Mouse (Mus musculus): ENCODE results near the gene Scn3b. TPM values are rescaled to one million over a fixed set of nuclear protein-coding genes. Genes with fewer than 3 reads are reported as not detected.
A peak's percentile ranks its signal among the peaks of the same experiment; 100 is the strongest.

The Scn3b gene
- polyA plus RNA-seq, 1 experiment from 2014 or later, result 2.2 TPM

DNA sequence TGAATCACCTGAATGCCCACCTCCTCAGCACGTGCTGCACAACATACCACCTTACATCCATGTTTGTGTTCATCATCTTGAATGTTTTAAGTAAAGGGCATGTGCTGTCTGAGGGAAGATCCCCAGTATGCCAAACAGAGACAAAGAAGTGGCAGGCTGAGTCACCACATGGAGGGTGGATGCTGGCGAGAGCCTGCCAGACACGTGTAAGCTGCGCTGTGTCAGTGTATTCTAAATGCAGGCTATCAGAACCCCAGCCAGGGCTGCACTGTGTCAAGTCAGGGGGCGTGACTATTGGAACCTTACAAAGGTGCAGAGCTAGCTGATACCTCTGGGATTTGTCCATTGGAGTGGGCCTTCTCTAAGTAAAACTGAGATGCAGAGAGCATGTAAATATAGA lies 32.5 kb downstream of the Scn3b start:
- Histone ChIP-seq H3K36me3 (replicated peaks) (peaks cover 43% of the 10 kb centered on the region), H3K27me3 (ENCODE audit: poor library complexity, severe bottlenecking) (no peaks in the 10 kb centered on the region), H3K9me3 (no peaks in the 10 kb centered on the region), H3K4me1 (no peaks in the 10 kb centered on the region), H3K4me3 (no peak overlapping the region), H3K27ac (no peak overlapping the region)
- 93% methylated on average over 5 of the region's 5 CpGs for WGBS
- no peak for DNase-seq (ENCODE audit: extremely low spot score, low spot score)

DNA sequence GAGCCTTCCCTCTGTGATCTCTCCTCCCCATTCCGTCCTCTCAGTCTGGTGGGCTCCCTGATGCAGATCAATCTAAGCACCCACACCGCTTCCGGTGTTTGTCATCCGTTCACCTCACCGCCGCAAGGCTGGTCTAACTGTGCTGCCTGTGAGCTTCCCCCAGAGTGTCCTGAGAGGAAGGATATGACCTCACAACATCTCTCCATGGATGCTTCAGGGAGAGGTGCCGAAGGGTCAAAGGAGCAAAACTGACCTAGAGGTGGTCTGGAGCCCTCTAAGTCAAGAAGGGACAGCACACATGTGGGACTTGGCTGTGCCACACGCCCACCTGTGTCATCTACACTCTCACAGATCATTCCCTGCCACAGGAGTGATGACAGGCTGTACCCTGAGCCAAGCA lies 33.4 kb downstream of the Scn3b start:
- Histone ChIP-seq H3K4me1 (no peaks in the 10 kb centered on the region), H3K27ac (no peak overlapping the region), H3K27me3 (ENCODE audit: poor library complexity, severe bottlenecking) (no peaks in the 10 kb centered on the region), H3K4me3 (no peak overlapping the region), H3K9me3 (no peaks in the 10 kb centered on the region), H3K36me3 (replicated peaks) (peaks cover 50% of the 10 kb centered on the region)
- DNase-seq (ENCODE audit: extremely low spot score, low spot score), result no peak
- 91% methylated on average over 8 of the region's 8 CpGs for WGBS

DNA sequence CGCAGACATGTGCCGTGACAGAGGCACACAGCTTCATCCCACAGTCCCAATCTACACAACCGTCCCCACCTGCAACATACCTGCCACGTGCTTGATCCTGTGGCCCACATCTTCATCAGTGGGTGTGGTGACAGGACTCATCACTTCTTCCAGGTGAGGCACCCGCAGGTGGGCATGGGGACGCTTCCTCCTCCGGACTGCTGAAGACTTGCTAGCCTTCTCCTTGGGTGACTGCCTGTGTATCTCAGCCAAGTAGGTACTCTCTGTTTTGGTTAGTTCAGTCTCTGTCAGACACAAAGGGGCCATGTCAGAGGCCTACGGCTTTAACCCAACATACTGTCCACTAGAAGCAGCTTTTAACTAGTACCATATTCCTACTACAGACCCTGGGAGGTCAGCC lies 35.2 kb downstream of the Scn3b start:
- no peak for DNase-seq (ENCODE audit: extremely low spot score, low spot score)
- H3K36me3 ChIP-seq (replicated peaks), result peaks cover 49% of the 10 kb centered on the region
- WGBS, result 94% methylated on average over 8 of the region's 8 CpGs
- H3K27ac ChIP-seq, result no peak overlapping the region
- H3K27me3 ChIP-seq (ENCODE audit: poor library complexity, severe bottlenecking), result no peaks in the 10 kb centered on the region
- H3K9me3 ChIP-seq, result no peaks in the 10 kb centered on the region
- no peaks in the 10 kb centered on the region for H3K4me1 ChIP-seq
- H3K4me3 ChIP-seq, result no peak overlapping the region

DNA sequence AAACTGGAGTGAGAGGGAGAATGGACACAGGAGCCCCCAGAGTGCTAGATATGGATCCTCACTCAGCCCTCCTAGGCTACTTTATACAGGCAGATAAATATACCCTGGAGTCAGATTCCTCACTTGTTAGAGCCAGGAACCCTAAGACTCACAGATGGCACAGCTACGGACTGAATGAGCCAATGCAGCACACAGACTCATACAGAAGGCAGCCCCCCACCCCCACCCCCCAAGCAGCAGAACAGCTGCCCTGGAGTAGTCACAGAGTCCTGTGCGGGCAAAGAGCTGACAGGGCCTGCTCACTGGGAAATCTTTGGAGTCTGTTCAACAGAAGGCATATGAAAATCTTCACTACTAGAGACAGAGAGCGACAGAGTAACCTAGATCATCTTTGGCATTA lies 38.3 kb downstream of the Scn3b start:
- H3K27ac ChIP-seq, result no peak overlapping the region
- DNase-seq (ENCODE audit: extremely low spot score, low spot score), result no peak
- peaks cover 47% of the 10 kb centered on the region for H3K36me3 ChIP-seq (replicated peaks)
- H3K4me3 ChIP-seq, result no peak overlapping the region
- H3K27me3 ChIP-seq (ENCODE audit: poor library complexity, severe bottlenecking), result no peaks in the 10 kb centered on the region
- H3K4me1 ChIP-seq, result no peaks in the 10 kb centered on the region
- H3K9me3 ChIP-seq, result no peaks in the 10 kb centered on the region
- 84% methylated on average over 3 of the region's 3 CpGs for WGBS

DNA sequence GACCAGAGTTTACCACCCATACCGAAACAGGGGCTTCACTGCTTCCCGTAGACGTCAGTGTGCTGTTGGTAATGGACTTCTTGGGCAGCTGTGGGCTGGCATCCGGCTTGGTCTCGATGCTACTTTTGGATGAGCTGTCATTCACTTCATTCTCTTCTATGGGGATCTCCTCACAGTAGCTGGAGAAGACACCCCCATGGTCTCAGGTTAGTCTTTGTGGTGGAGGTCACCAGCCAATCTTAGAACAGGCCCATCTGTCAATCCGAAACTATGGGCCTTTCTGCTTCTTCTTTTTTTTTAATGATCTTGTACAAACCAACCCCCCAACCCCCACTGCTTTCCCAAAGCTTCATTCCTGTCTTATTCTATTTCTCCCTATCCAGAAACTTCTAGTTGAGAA lies 40.9 kb downstream of the Scn3b start:
- no peak for DNase-seq (ENCODE audit: extremely low spot score, low spot score)
- 93% methylated on average over 6 of the region's 6 CpGs for WGBS
- no peaks in the 10 kb centered on the region for H3K27me3 ChIP-seq (ENCODE audit: poor library complexity, severe bottlenecking)

DNA sequence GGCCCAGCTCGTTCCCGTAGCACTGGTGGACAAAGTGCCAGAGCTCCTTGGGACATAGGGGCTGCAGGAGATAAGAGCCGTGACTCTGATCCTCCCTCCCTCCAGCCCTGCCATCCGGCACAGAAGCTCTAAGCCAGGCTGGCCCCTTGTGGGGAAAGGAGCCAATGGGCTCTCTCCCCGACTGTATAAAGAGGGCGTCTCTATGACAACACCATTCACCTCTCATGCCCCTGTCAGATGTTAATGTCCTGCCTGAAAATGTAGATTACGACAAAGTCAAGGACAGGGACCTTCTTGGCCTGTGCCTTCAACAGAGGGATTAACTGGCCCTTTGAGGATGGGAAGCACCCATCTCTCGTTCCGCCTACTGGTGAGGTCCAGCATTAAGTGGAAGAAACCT lies 42.8 kb downstream of the Scn3b start:
- H3K27ac ChIP-seq, result no peak overlapping the region
- DNase-seq (ENCODE audit: extremely low spot score, low spot score), result no peak
- peaks cover 23% of the 10 kb centered on the region for H3K36me3 ChIP-seq (replicated peaks)
- no peaks in the 10 kb centered on the region for H3K9me3 ChIP-seq
- no peaks in the 10 kb centered on the region for H3K4me1 ChIP-seq
- WGBS, result 76% methylated on average over 9 of the region's 9 CpGs
- H3K27me3 ChIP-seq (ENCODE audit: poor library complexity, severe bottlenecking), result no peaks in the 10 kb centered on the region
- H3K4me3 ChIP-seq, result no peak overlapping the region

More for the DNA sequence above, 40.9 kb downstream of the Scn3b start:
- Histone ChIP-seq H3K4me3 (no peak overlapping the region), H3K4me1 (no peaks in the 10 kb centered on the region), H3K36me3 (replicated peaks) (peaks cover 39% of the 10 kb centered on the region), H3K9me3 (no peaks in the 10 kb centered on the region), H3K27ac (no peak overlapping the region)

DNA sequence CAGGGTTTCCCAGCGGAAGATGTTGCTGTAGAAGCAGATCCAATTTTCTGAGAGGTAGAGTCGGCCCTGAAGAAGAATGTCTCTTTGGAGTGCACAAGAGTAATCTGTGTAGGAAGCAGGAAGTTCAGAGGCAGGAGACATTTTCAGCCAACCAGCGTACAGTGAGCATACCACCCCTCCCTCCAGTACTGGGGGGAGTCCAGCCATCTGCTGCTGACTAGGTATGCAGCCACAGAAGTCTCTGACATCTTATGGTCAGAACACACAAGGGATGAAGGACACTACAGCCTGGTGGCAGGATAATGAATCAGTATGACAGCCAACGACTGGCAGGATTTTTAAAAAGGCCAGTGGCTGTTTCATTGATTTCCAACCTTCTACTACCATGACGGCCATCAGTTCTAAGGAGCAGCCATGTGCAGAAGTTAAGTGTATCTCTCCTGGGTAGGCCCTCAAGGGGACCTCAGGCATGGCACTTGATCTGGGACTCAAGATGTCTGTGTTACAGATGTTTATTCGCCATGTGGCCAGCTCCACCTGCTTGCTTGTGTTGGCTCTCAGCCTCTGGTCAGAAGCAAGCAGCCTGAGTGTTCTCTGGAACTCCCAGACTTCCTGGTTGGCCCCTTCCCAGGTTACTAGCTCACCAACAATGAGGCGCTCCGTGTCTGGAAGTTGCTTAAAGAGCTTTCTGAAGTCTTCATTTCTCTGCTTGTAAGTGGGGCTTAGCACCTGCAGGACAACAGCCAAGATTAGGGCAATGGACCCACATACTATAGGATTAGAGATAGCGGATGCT lies 48.0 kb downstream of the Scn3b start:
- WGBS, result 89% methylated on average over 9 of the region's 9 CpGs
- Histone ChIP-seq H3K4me3 (no peak overlapping the region), H3K36me3 (replicated peaks) (peaks cover 3% of the 10 kb centered on the region; the same call in 1 of the 2 replicates)

DNA sequence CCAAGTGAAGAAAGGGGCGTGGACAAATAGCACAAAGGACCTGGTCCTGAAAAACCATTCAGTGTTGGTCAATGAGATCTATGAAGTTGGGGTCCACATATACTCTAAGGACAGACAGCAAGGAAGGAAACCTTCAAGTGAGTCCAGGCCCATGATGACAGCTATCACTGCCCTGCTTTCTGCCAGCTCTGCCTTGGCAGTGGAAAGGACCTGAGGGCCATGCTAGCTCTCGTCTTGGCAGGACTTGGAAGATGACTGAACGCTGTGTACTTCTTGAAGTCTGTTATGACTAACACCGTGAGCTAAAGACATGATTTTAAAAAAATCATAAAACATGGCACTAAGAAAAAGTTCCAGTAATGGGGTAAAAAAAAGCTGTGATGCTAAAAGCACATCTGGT lies 48.7 kb downstream of the Scn3b start:
- Histone ChIP-seq H3K27ac (no peak overlapping the region), H3K4me1 (peaks cover 17% of the 10 kb centered on the region), H3K4me3 (no peak overlapping the region), H3K27me3 (ENCODE audit: poor library complexity, severe bottlenecking) (no peaks in the 10 kb centered on the region), H3K9me3 (no peaks in the 10 kb centered on the region), H3K36me3 (replicated peaks) (peaks cover 3% of the 10 kb centered on the region; the same call in 1 of the 2 replicates)
- DNase-seq (ENCODE audit: extremely low spot score, low spot score), result no peak
- WGBS, result 93% methylated on average over 4 of the region's 4 CpGs

More for the DNA sequence above, 48.0 kb downstream of the Scn3b start:
- no peak overlapping the region for H3K27ac ChIP-seq
- H3K4me1 ChIP-seq, result peaks cover 17% of the 10 kb centered on the region
- no peak for DNase-seq (ENCODE audit: extremely low spot score, low spot score)
- H3K27me3 ChIP-seq (ENCODE audit: poor library complexity, severe bottlenecking), result no peaks in the 10 kb centered on the region
- no peaks in the 10 kb centered on the region for H3K9me3 ChIP-seq

DNA sequence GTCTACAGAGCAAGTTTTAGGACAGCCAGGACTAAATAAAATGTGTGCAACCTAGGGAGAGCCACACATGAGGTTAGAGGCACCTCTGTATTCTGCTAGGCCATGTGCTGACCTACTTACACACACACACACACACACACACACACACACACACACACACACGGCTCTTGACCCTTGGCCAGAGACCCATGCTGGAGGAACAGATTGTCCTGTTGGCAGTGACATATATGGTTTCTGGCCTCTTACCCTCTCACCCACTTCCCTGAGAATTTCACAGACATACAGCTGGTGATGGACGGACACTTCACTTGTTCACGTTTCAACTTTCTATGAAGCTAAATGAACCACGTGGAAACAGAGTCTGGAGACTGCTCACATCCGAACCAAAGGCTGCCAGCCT lies 49.8 kb downstream of the Scn3b start:
- peaks cover 3% of the 10 kb centered on the region; the same call in 1 of the 2 replicates for H3K36me3 ChIP-seq (replicated peaks)
- no peak overlapping the region for H3K27ac ChIP-seq
- H3K4me3 ChIP-seq, result no peak overlapping the region
- H3K4me1 ChIP-seq, result peaks cover 17% of the 10 kb centered on the region
- DNase-seq (ENCODE audit: extremely low spot score, low spot score), result no peak
- H3K9me3 ChIP-seq, result no peaks in the 10 kb centered on the region
- WGBS, result 82% methylated on average over 5 of the region's 5 CpGs
- no peaks in the 10 kb centered on the region for H3K27me3 ChIP-seq (ENCODE audit: poor library complexity, severe bottlenecking)

DNA sequence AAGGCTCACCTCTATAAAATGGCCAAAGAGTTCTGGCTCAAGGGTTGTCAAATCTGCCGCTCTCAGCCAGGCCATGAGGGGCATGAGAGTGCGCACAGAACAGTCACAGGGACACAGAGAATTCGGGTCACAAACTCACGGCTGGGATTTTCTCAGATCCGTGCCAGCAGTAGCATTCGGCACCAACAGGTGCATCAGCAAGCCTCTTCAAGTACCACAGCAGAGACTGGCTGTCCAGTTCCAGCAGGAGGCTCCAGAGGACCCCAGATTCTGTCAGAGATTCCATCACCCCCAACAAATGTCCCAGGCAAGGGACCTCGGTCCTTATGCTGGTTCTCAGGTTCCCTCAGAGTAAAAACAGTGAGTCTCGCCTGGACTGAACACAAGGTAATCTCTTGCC lies 51.4 kb downstream of the Scn3b start:
- peaks cover 17% of the 10 kb centered on the region for H3K4me1 ChIP-seq
- H3K9me3 ChIP-seq, result no peaks in the 10 kb centered on the region
- peaks cover 2% of the 10 kb centered on the region; the same call in 1 of the 2 replicates for H3K36me3 ChIP-seq (replicated peaks)
- no peak for DNase-seq (ENCODE audit: extremely low spot score, low spot score)
- H3K27me3 ChIP-seq (ENCODE audit: poor library complexity, severe bottlenecking), result no peaks in the 10 kb centered on the region
- H3K4me3 ChIP-seq, result no peak overlapping the region
- peak overlapping the region; percentile 71; the same call in 1 of the 2 replicates for H3K27ac ChIP-seq
- 90% methylated on average over 8 of the region's 8 CpGs for WGBS

DNA sequence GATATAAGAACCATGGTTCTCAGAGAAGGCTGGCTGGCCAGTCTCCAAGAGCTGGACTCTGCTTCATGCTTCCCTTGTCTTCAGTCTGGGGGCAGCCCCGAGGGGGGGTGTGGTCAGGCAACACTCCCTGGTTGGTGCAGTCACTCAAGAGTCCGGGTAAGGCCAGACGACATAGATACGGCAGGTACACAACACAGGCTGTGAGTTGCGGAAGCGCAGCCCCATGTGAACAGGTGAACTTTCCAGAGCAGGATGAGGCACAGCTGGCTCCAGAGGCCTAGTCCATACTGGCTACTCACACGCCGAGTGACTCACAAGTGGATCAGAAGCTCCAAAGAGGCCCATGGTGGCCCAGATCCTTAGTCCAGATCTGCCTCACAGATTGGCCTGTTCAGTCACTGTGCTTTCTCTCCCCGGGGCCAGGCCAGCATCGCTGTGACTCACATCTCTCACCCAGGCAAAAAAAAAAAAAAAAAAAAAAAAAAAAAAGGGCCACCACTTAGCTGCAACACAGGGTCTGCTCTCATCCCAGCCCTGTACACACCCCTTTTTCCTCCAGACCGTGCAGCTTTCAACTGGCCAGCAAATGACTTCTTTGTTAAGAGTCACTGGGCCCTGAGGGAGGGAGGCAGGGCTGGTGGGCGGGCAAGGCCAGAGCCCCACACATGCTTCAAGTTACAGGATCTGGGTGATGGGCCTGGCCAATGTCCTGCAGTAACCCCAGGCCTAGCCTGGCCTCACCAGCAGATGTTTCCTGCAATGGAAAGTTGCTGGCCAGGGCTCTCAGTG lies 52.1 kb downstream of the Scn3b start:
- peaks cover 17% of the 10 kb centered on the region for H3K4me1 ChIP-seq
- no peaks in the 10 kb centered on the region; the same call in 1 of the 2 replicates for H3K36me3 ChIP-seq (replicated peaks)
- no peaks in the 10 kb centered on the region for H3K9me3 ChIP-seq
- H3K27ac ChIP-seq, result peak overlapping the region; percentile 71
- DNase-seq (ENCODE audit: extremely low spot score, low spot score), result peak; percentile 31
- WGBS, result 45% methylated on average over 12 of the region's 12 CpGs
- H3K27me3 ChIP-seq (ENCODE audit: poor library complexity, severe bottlenecking), result no peaks in the 10 kb centered on the region
- no peak overlapping the region for H3K4me3 ChIP-seq

DNA sequence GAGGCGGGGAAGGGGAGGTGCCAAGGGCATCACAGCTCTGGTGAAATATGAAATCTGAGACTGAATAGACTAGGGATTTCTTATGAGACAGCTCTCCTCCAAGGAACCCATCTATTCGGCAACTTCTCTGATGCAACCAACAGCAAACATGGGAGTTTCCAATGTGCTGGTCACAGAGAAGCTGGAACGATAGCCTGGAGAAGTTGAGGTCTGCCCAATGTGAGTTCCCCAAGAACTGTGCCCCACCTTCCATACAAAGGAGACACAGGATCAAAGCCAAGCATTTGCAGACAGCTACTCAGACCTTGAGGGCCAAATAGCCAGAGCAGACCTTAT lies 52.6 kb downstream of the Scn3b start:
- H3K4me1 ChIP-seq, result peaks cover 17% of the 10 kb centered on the region
- no peaks in the 10 kb centered on the region; the same call in 1 of the 2 replicates for H3K36me3 ChIP-seq (replicated peaks)
- no peak overlapping the region for H3K4me3 ChIP-seq
- 65% methylated on average over 3 of the region's 3 CpGs for WGBS
- H3K9me3 ChIP-seq, result no peaks in the 10 kb centered on the region
- H3K27ac ChIP-seq, result peak overlapping the region; percentile 20
- H3K27me3 ChIP-seq (ENCODE audit: poor library complexity, severe bottlenecking), result no peaks in the 10 kb centered on the region
- DNase-seq (ENCODE audit: extremely low spot score, low spot score), result no peak

DNA sequence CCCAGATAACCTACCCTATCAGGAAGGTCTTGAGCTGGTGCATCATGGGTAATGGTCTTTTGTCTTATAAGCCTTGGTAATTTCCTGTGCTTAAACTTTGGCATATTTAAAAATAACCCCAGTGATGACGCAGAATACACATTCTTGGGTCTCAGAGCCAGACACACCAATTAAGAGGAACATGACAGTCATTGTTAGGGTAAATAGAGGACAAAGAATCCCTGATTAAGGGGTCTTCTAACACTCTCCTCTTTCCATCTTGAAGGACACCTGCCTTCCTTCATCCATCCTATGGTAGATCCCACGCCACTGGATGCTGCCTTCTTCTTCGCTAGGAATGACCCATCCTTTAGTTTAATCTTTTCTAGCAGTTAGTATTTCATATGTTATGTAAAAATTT lies 53.4 kb downstream of the Scn3b start:
- no peaks in the 10 kb centered on the region for H3K9me3 ChIP-seq
- no peak overlapping the region for H3K4me3 ChIP-seq
- no peaks in the 10 kb centered on the region for H3K36me3 ChIP-seq (replicated peaks)
- no peak overlapping the region for H3K27ac ChIP-seq
- H3K27me3 ChIP-seq (ENCODE audit: poor library complexity, severe bottlenecking), result no peaks in the 10 kb centered on the region
- 95% methylated on average over 3 of the region's 3 CpGs for WGBS
- DNase-seq (ENCODE audit: extremely low spot score, low spot score), result no peak
- peaks cover 17% of the 10 kb centered on the region for H3K4me1 ChIP-seq
